Comparison of ENCODE assay signal across 9 mouse cellular contexts in the genomic region with DNA sequence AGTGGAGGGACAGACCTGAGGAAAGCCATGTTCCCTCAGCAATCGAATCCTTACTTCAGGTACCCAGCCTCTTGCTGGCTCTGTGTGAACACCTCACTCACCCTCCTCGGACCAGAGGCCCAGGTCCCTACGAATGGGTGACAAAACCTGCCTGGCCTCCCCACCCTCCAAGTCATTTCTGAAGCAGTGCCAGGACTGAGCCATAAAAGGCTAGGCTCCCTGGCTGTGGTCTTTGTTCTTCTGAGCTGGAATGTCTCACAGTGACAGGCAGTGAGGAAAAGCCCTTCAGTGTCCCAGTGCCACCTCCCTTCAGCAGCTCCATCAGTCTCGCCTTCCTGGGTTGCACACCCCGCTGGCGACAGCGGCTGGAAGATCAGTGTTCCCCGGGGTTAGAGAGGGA.
DNase-seq lines count a peak whose midpoint lies in the region; ATAC-seq lines count a peak whose summit lies in the region.
"Had no signal": no experiment of that assay in that cellular context is flagged by ENCODE, and none has a peak within 500 bp of the region (broad histone marks: within the 10 kb centered on the region; RNA-seq: fewer than 3 reads in every experiment).

No protein-coding gene starts in this region.

- WGBS in kidney, embryonic 15.5 days, result 12% methylated on average over 8 of the region's 8 CpGs
- WGBS in embryonic facial prominence, embryonic 13.5 days, result 29% methylated on average over 8 of the region's 8 CpGs
- WGBS in heart, embryonic 13.5 days, result 8% methylated on average over 8 of the region's 8 CpGs
- 11% methylated on average over 8 of the region's 8 CpGs for WGBS in lung, embryonic 15.5 days

- peaks cover 33% of the 10 kb centered on the region for H3K4me1 ChIP-seq in kidney, embryonic 15.5 days
- H3K4me1 ChIP-seq in embryonic facial prominence, embryonic 13.5 days, result peaks cover 57% of the 10 kb centered on the region
- peaks cover 65% of the 10 kb centered on the region for H3K4me1 ChIP-seq in heart, embryonic 13.5 days
- peaks cover 8% of the 10 kb centered on the region for H3K4me1 ChIP-seq in lung, embryonic 15.5 days

- peak overlapping the region; percentile 22; the same call in 1 of the 2 replicates for H3K27ac ChIP-seq in kidney, embryonic 15.5 days
- H3K27ac ChIP-seq in embryonic facial prominence, embryonic 13.5 days, result peak overlapping the region; percentile 16; the same call in 1 of the 2 replicates
- peak overlapping the region; percentile 86 for H3K27ac ChIP-seq in heart, embryonic 13.5 days (replicated peaks)
- no peak overlapping the region for H3K27ac ChIP-seq in lung, embryonic 15.5 days

- H3K4me2 ChIP-seq in kidney, embryonic 15.5 days, result no peak overlapping the region
- H3K4me2 ChIP-seq in embryonic facial prominence, embryonic 13.5 days, result no peak overlapping the region
- no peak overlapping the region for H3K4me2 ChIP-seq in heart, embryonic 13.5 days
- no peak overlapping the region for H3K4me2 ChIP-seq in lung, embryonic 15.5 days

- peak; percentile 49 for ATAC-seq in kidney, embryonic 15.5 days (replicated peaks; ENCODE audit: low FRiP score)
- no peak for ATAC-seq in embryonic facial prominence, embryonic 13.5 days (ENCODE audit: insufficient number of reproducible peaks, insufficient read depth, low FRiP score, low TSS enrichment, low read depth)
- peak; percentile 72; the same call in 1 of the 2 replicates for ATAC-seq in heart, embryonic 13.5 days (ENCODE audit: extremely low read depth, insufficient number of reproducible peaks, low FRiP score, low TSS enrichment)
- ATAC-seq in lung, embryonic 15.5 days (ENCODE audit: borderline replicate concordance, extremely low read depth, low FRiP score, low TSS enrichment), result peak; percentile 78

- DNase-seq in kidney, postnatal 14 days, result no peak
- DNase-seq in thymus, postnatal 10 days (ENCODE audit: low spot score in 2 of 2), result no peak
- no peak for DNase-seq in layer of hippocampus, postnatal 25 days (ENCODE audit: extremely low spot score in 1 of 2, low spot score in 1 of 2)
- no peak for DNase-seq in cerebellum, adult 8-10 months
- DNase-seq: layer of hippocampus, postnatal 36 days had no signal

- H3K27me3 ChIP-seq in kidney, embryonic 15.5 days, result peaks cover 7% of the 10 kb centered on the region; the same call in 1 of the 2 replicates
- no peaks in the 10 kb centered on the region for H3K27me3 ChIP-seq in embryonic facial prominence, embryonic 13.5 days
- H3K27me3 ChIP-seq in heart, embryonic 13.5 days (replicated peaks), result peaks cover 8% of the 10 kb centered on the region; the same call in 1 of the 2 replicates
- H3K27me3 ChIP-seq in lung, embryonic 15.5 days, result no peaks in the 10 kb centered on the region

- no peaks in the 10 kb centered on the region for H3K9me3 ChIP-seq in kidney, embryonic 15.5 days (replicated peaks)
- H3K9me3 ChIP-seq in embryonic facial prominence, embryonic 13.5 days, result no peaks in the 10 kb centered on the region
- H3K9me3 ChIP-seq in heart, embryonic 13.5 days, result no peaks in the 10 kb centered on the region
- H3K9me3 ChIP-seq in lung, embryonic 15.5 days, result no peaks in the 10 kb centered on the region

- H3K9ac ChIP-seq in kidney, embryonic 15.5 days, result no peak overlapping the region
- no peak overlapping the region; the same call in 1 of the 2 replicates for H3K9ac ChIP-seq in embryonic facial prominence, embryonic 13.5 days
- peak overlapping the region; percentile 6; the same call in 1 of the 2 replicates for H3K9ac ChIP-seq in heart, embryonic 13.5 days
- H3K9ac ChIP-seq in lung, embryonic 15.5 days, result no peak overlapping the region

- no peak overlapping the region for H3K4me3 ChIP-seq in kidney, embryonic 15.5 days (replicated peaks)
- H3K4me3 ChIP-seq in embryonic facial prominence, embryonic 13.5 days, result no peak overlapping the region
- no peak overlapping the region for H3K4me3 ChIP-seq in heart, embryonic 13.5 days
- no peak overlapping the region for H3K4me3 ChIP-seq in lung, embryonic 15.5 days

- H3K36me3 ChIP-seq in kidney, embryonic 15.5 days, result no peaks in the 10 kb centered on the region
- no peaks in the 10 kb centered on the region for H3K36me3 ChIP-seq in embryonic facial prominence, embryonic 13.5 days
- H3K36me3 ChIP-seq in heart, embryonic 13.5 days, result no peaks in the 10 kb centered on the region
- no peaks in the 10 kb centered on the region for H3K36me3 ChIP-seq in lung, embryonic 15.5 days
